Mouse (Mus musculus): ENCODE data around the gene Itk. TPM values are rescaled to one million over a fixed set of nuclear protein-coding genes. Genes with fewer than 3 reads are reported as not detected.

The Itk gene
- polyA plus RNA-seq, 1 experiment from 2014 or later, result 0.33 TPM

- Histone ChIP-seq H3K4me2 (ENCODE audit: low read depth, low read length) (no peak overlapping the region), H3K9ac (ENCODE audit: low read depth, low read length) (no peak overlapping the region), H3K36me3 (ENCODE audit: control insufficient read depth, insufficient read depth, low read length) (no peaks in the 10 kb centered on the region), H3K9me3 (ENCODE audit: control insufficient read depth, low read length) (no peaks in the 10 kb centered on the region), H3K27ac (ENCODE audit: low read length) (no peak overlapping the region), H3K4me3 (ENCODE audit: low read length) (no peak overlapping the region), H3K27me3 (replicated peaks; ENCODE audit: control insufficient read depth, insufficient read depth, low read length) (no peaks in the 10 kb centered on the region), H3K4me1 (ENCODE audit: control insufficient read depth, insufficient read depth, low read length) (no peaks in the 10 kb centered on the region)
- no peak for ATAC-seq
- WGBS, result 93% methylated on average over 4 of the region's 4 CpGs
These were observed 6.8 kb downstream of the Itk start for GRCm38 (mm10) chr11:46382466-46382865.

DNA sequence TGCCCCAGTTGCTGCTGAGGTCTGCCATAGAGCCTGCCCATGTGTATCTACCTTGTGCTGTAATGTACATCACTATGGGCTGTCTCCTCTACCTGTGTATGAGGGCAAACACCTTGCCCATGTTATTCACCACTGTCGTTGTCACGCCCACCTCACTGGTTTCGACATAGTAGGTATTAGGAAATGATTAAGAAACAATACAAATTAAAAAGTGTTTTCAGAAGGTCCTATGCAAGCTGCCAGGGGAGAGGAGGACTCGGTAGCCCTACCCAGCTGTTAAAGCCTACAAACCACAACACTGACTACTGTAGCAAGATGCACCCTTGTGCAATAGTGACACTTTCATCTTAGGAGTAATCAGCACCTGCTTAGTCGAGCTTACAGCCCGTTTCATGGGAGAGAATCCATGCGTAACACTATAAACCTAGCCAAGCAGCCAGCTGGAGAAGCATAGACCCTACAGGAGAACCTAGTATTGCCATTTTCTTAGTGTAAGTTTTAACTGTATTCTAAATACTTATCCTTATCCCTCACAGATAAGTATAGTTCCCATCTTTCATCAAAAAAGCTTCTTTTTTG lies 9.1 kb downstream of the Itk start:
- Histone ChIP-seq H3K9me3 (ENCODE audit: control insufficient read depth, low read length) (no peaks in the 10 kb centered on the region), H3K27me3 (replicated peaks; ENCODE audit: control insufficient read depth, insufficient read depth, low read length) (no peaks in the 10 kb centered on the region), H3K4me2 (ENCODE audit: low read depth, low read length) (no peak overlapping the region), H3K36me3 (ENCODE audit: control insufficient read depth, insufficient read depth, low read length) (no peaks in the 10 kb centered on the region), H3K9ac (ENCODE audit: low read depth, low read length) (no peak overlapping the region), H3K4me3 (ENCODE audit: low read length) (no peak overlapping the region), H3K4me1 (ENCODE audit: control insufficient read depth, insufficient read depth, low read length) (no peaks in the 10 kb centered on the region), H3K27ac (ENCODE audit: low read length) (no peak overlapping the region)
- no peak for ATAC-seq
- 82% methylated on average over 7 of the region's 7 CpGs for WGBS

DNA sequence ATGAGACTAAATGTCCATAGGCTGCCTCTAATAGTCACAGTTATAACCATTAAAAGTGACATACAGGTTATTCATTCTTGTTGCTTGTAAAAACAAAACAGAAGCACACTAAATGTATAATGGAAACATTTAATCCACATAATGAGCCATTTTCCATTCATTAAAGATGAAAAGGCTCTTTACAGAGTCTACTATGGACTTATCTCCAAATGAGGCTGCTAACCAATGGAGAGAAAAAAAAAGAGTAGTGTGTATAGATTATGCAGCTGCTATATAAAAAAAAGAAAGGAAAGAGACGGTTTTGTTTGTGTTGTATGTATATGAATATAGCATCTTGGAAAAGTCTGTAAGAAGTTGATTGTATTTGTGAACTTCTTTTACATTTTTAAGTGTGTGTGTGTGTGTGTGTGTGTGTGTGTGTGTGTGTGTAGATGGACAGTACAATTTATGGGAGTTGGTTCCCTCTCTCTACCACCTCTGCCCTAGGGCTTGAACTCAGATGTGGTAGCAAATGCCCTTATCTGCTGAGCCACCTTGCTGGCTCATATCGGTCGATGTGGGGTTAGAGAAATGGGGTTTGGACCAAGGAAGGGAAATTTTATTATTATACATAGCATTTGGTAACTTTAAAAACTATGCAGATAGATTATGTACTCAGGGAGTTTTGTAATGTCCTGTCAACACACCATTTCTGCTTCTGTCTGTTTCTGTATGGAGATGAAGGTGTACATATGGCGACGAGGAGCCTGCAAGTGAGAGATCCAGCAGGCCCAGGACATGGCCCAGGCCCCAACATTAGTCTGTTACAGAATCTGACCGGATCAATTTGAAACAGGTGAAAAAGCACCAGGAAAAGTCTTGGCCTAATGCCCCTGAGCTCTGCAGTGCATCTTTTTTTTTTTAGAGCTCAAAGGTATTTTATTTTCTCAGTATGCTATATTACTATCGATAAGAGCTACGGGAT lies 11.2 kb downstream of the Itk start:
- Histone ChIP-seq H3K27me3 (replicated peaks; ENCODE audit: control insufficient read depth, insufficient read depth, low read length) (no peaks in the 10 kb centered on the region), H3K4me3 (ENCODE audit: low read length) (no peak overlapping the region), H3K9ac (ENCODE audit: low read depth, low read length) (no peak overlapping the region), H3K36me3 (ENCODE audit: control insufficient read depth, insufficient read depth, low read length) (no peaks in the 10 kb centered on the region), H3K27ac (ENCODE audit: low read length) (no peak overlapping the region), H3K9me3 (ENCODE audit: control insufficient read depth, low read length) (no peaks in the 10 kb centered on the region), H3K4me1 (ENCODE audit: control insufficient read depth, insufficient read depth, low read length) (no peaks in the 10 kb centered on the region), H3K4me2 (ENCODE audit: low read depth, low read length) (no peak overlapping the region)
- WGBS, result 84% methylated on average over 8 of the region's 8 CpGs
- ATAC-seq, result no peak

DNA sequence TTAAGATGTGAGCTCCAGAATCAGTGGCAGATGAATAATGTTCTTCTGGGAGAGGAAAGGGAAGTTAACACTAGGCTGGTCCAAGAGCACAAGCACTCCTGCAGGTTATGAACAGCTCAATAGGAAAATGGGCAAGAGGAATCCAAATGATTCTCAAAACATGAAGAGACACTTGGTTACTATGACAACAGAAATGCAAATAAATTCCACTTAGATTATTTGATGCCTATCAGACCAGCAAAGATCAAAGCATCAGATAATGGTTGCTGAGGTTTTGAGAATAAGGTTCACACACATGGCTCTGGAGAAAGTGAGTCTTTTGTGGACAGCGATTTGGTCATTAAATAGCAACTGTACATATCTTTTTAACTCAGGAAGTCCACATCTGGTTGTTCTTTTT lies 12.0 kb downstream of the Itk start:
- Histone ChIP-seq H3K9me3 (ENCODE audit: control insufficient read depth, low read length) (no peaks in the 10 kb centered on the region), H3K4me1 (ENCODE audit: control insufficient read depth, insufficient read depth, low read length) (no peaks in the 10 kb centered on the region), H3K27me3 (replicated peaks; ENCODE audit: control insufficient read depth, insufficient read depth, low read length) (no peaks in the 10 kb centered on the region), H3K27ac (ENCODE audit: low read length) (no peak overlapping the region), H3K4me3 (ENCODE audit: low read length) (no peak overlapping the region), H3K36me3 (ENCODE audit: control insufficient read depth, insufficient read depth, low read length) (no peaks in the 10 kb centered on the region), H3K9ac (ENCODE audit: low read depth, low read length) (no peak overlapping the region), H3K4me2 (ENCODE audit: low read depth, low read length) (no peak overlapping the region)
- 95% methylated on average over 1 of the region's 1 CpGs for WGBS
- no peak for ATAC-seq

- Histone ChIP-seq H3K9ac (ENCODE audit: low read depth, low read length) (no peak overlapping the region), H3K9me3 (ENCODE audit: control insufficient read depth, low read length) (no peaks in the 10 kb centered on the region), H3K36me3 (ENCODE audit: control insufficient read depth, insufficient read depth, low read length) (no peaks in the 10 kb centered on the region), H3K27me3 (replicated peaks; ENCODE audit: control insufficient read depth, insufficient read depth, low read length) (no peaks in the 10 kb centered on the region), H3K27ac (ENCODE audit: low read length) (no peak overlapping the region), H3K4me2 (ENCODE audit: low read depth, low read length) (no peak overlapping the region), H3K4me3 (ENCODE audit: low read length) (no peak overlapping the region), H3K4me1 (ENCODE audit: control insufficient read depth, insufficient read depth, low read length) (no peaks in the 10 kb centered on the region)
- no peak for ATAC-seq
- 83% methylated on average over 8 of the region's 8 CpGs for WGBS
These were observed 14.3 kb downstream of the Itk start for GRCm38 (mm10) chr11:46375015-46375414.

DNA sequence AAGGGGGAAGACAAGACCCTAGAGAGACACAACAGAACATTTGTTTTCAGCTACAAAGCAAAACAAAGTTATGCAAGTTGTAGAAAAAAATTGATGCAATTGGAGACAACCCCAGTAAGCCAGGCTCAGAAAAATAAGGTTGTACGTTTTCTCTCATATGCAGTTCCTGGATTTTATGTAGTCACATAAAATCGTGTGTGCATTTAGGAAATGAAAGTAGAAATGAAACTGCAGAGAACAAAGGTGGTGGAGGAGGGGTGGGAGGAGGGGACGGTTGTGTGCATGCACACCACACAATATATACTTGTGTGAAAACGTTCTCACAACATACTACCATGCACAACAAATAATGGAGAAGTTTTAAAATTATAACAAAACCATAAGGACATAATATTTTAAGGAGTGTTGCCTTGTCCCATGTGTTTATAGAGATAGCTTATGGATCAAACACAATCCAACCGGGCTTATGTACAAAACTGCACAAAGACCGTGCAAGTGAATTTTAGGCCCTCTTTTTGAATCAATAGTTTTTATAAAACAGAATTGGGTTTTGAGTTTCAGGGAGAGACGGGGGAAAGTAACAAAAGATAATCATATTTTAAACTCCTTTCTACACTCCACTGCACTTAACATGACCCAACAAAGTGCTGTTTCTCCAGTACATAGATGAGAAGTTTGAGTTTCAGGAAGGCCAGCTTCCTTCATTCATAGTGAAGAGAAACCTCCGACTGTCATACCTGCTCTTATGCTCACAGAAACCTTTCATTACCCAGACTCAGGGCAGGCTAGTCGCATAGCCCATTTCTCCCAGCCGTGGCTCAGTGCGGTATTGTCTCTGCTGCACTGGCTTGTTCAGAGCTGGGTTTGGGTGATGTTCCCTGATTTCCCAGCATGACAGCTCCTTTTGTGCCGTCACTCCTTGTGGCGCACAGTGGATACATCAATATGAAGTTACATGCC lies 16.0 kb downstream of the Itk start:
- no peak for ATAC-seq
- no peak overlapping the region for H3K9ac ChIP-seq (ENCODE audit: low read depth, low read length)
- no peak overlapping the region for H3K27ac ChIP-seq (ENCODE audit: low read length)
- no peaks in the 10 kb centered on the region for H3K4me1 ChIP-seq (ENCODE audit: control insufficient read depth, insufficient read depth, low read length)
- no peaks in the 10 kb centered on the region for H3K9me3 ChIP-seq (ENCODE audit: control insufficient read depth, low read length)
- no peaks in the 10 kb centered on the region for H3K36me3 ChIP-seq (ENCODE audit: control insufficient read depth, insufficient read depth, low read length)
- no peak overlapping the region for H3K4me2 ChIP-seq (ENCODE audit: low read depth, low read length)
- H3K27me3 ChIP-seq (replicated peaks; ENCODE audit: control insufficient read depth, insufficient read depth, low read length), result no peaks in the 10 kb centered on the region
- no peak overlapping the region for H3K4me3 ChIP-seq (ENCODE audit: low read length)
- 80% methylated on average over 13 of the region's 13 CpGs for WGBS

GRCm38 (mm10) chr11:46372331-46372953 lies 16.9 kb downstream of the Itk start:
- Histone ChIP-seq H3K27ac (ENCODE audit: low read length) (no peak overlapping the region), H3K4me3 (ENCODE audit: low read length) (no peak overlapping the region), H3K9ac (ENCODE audit: low read depth, low read length) (no peak overlapping the region), H3K27me3 (replicated peaks; ENCODE audit: control insufficient read depth, insufficient read depth, low read length) (no peaks in the 10 kb centered on the region), H3K9me3 (ENCODE audit: control insufficient read depth, low read length) (no peaks in the 10 kb centered on the region), H3K4me1 (ENCODE audit: control insufficient read depth, insufficient read depth, low read length) (no peaks in the 10 kb centered on the region), H3K4me2 (ENCODE audit: low read depth, low read length) (no peak overlapping the region), H3K36me3 (ENCODE audit: control insufficient read depth, insufficient read depth, low read length) (no peaks in the 10 kb centered on the region)
- ATAC-seq, result no peak
- WGBS, result 75% methylated on average over 8 of the region's 8 CpGs

- no peak overlapping the region for H3K9ac ChIP-seq (ENCODE audit: low read depth, low read length)
- H3K4me3 ChIP-seq (ENCODE audit: low read length), result no peak overlapping the region
- H3K4me1 ChIP-seq (ENCODE audit: control insufficient read depth, insufficient read depth, low read length), result no peaks in the 10 kb centered on the region
- no peak overlapping the region for H3K4me2 ChIP-seq (ENCODE audit: low read depth, low read length)
- no peaks in the 10 kb centered on the region for H3K27me3 ChIP-seq (replicated peaks; ENCODE audit: control insufficient read depth, insufficient read depth, low read length)
- H3K36me3 ChIP-seq (ENCODE audit: control insufficient read depth, insufficient read depth, low read length), result no peaks in the 10 kb centered on the region
- WGBS, result 92% methylated on average over 8 of the region's 8 CpGs
- H3K9me3 ChIP-seq (ENCODE audit: control insufficient read depth, low read length), result no peaks in the 10 kb centered on the region
- H3K27ac ChIP-seq (ENCODE audit: low read length), result no peak overlapping the region
- ATAC-seq, result no peak
These were observed 18.1 kb downstream of the Itk start for GRCm38 (mm10) chr11:46371250-46371649.

GRCm38 (mm10) chr11:46370457-46370856 lies 18.9 kb downstream of the Itk start:
- ATAC-seq, result no peak
- 81% methylated on average over 4 of the region's 4 CpGs for WGBS

More at GRCm38 (mm10) chr11:46370457-46370856, 18.9 kb downstream of the Itk start:
- Histone ChIP-seq H3K36me3 (ENCODE audit: control insufficient read depth, insufficient read depth, low read length) (no peaks in the 10 kb centered on the region), H3K4me3 (ENCODE audit: low read length) (no peak overlapping the region), H3K9me3 (ENCODE audit: control insufficient read depth, low read length) (no peaks in the 10 kb centered on the region), H3K27ac (ENCODE audit: low read length) (no peak overlapping the region), H3K9ac (ENCODE audit: low read depth, low read length) (no peak overlapping the region), H3K4me1 (ENCODE audit: control insufficient read depth, insufficient read depth, low read length) (no peaks in the 10 kb centered on the region), H3K27me3 (replicated peaks; ENCODE audit: control insufficient read depth, insufficient read depth, low read length) (no peaks in the 10 kb centered on the region), H3K4me2 (ENCODE audit: low read depth, low read length) (no peak overlapping the region)
